Mouse (Mus musculus) midbrain, embryonic 16.5 days (tissue): ENCODE results near the gene Hoxa13. TPM values are rescaled to one million over a fixed set of nuclear protein-coding genes. Genes with fewer than 3 reads are reported as not detected.

Experiments used
- ATAC-seq: fragments of 200-750 bp; cut with Nextera tagmentation; 2 replicates; pipeline ENCODE4 v1.8.0; 2017; ENCODE audit warnings: moderate TSS enrichment
- H3K27ac ChIP-seq: fragments of 300-500 bp; sonication (generic); 2 replicates; pipeline ENCODE4 v1.5.1; 2014; ENCODE audit warnings: mild to moderate bottlenecking, low read length, mixed read lengths
- H3K27me3 ChIP-seq: fragments of 300-500 bp; sonication (generic); 2 replicates; pipeline ENCODE4 v1.6.1; 2014; ENCODE audit warnings: low read depth, low read length, mixed read lengths; ENCODE audit not compliant: control insufficient read depth, insufficient read depth
- H3K36me3 ChIP-seq: fragments of 300-500 bp; sonication (generic); 2 replicates; pipeline ENCODE4 v1.6.1; 2014; ENCODE audit warnings: mild to moderate bottlenecking, low read length, moderate library complexity, mixed read lengths; ENCODE audit not compliant: control insufficient read depth, insufficient read depth
- H3K4me1 ChIP-seq: fragments of 300-500 bp; sonication (generic); 2 replicates; pipeline ENCODE4 v1.6.1; 2014; ENCODE audit warnings: mild to moderate bottlenecking, low read length, mixed read lengths; ENCODE audit not compliant: control insufficient read depth, insufficient read depth
- H3K4me2 ChIP-seq: fragments of 300-500 bp; sonication (generic); 2 replicates; pipeline ENCODE4 v1.6.1; 2014; ENCODE audit warnings: mild to moderate bottlenecking, low read length, mixed read lengths
- H3K4me3 ChIP-seq: fragments of 300-500 bp; sonication (generic); 2 replicates; pipeline ENCODE4 v1.5.1; 2014; ENCODE audit warnings: low read depth, mild to moderate bottlenecking, low read length, moderate library complexity, mixed read lengths
- H3K9ac ChIP-seq: fragments of 300-500 bp; sonication (generic); 2 replicates; pipeline ENCODE4 v1.6.1; 2014; ENCODE audit warnings: low read depth, low read length, mixed read lengths
- H3K9me3 ChIP-seq: fragments of 300-500 bp; sonication (generic); replicated peaks from 2 replicates; pipeline ENCODE4 v1.6.1; 2014; ENCODE audit warnings: mild to moderate bottlenecking, low read length, mixed read lengths; ENCODE audit not compliant: control insufficient read depth, poor library complexity, severe bottlenecking
- WGBS: fragments of 180-500 bp; shearing (Covaris S2); extraction: QIAGEN DNeasy Blood & Tissue Kit; methylation state at CpG from one replicate; pipeline ENCODE4 v1.1.7; 2014; 5-methylcytosine and 5-hydroxymethylcytosine counted together
- polyA plus RNA-seq: library from polyadenylated mRNA; unstranded; fragments of >200 nt; fragmentation: Nextera tagmentation; extraction: Ambion mirVana; gene quantifications from 2 replicates; pipeline ENCODE4 v1.2.1, GENCODE M21; 2015

Hoxa13 gene
- polyA plus RNA-seq, 1 experiment from 2014 or later: not detected

- no peak overlapping the region for H3K4me2 ChIP-seq
- no peaks in the 10 kb centered on the region for H3K36me3 ChIP-seq
- WGBS: 5% methylated on average over 9 of the region's 9 CpGs
Observed at GRCm38 (mm10) chr6:52241001-52241621, 19.6 kb downstream of the Hoxa13 start.

GRCm38 (mm10) chr6:52240389-52241000 is 20.2 kb downstream of the Hoxa13 start, which contains the start of gene Hoxa10:
TSS of gene Hoxa10 (minus strand) at chr6:52240854.
- peaks cover 85% of the 10 kb centered on the region for H3K27me3 ChIP-seq
- H3K27ac ChIP-seq: no peak within 1 kb of the TSS
- ATAC-seq: no peak
- no peaks in the 10 kb centered on the region for H3K36me3 ChIP-seq
- H3K4me2 ChIP-seq: no peak within 1 kb of the TSS
- 2% methylated on average over 35 of the region's 35 CpGs for WGBS
- H3K9ac ChIP-seq: no peak within 1 kb of the TSS
- H3K9me3 ChIP-seq: peaks cover 3% of the 10 kb centered on the region; the same call in 1 of the 2 replicates
- no peak within 1 kb of the TSS for H3K4me3 ChIP-seq
- no peaks in the 10 kb centered on the region for H3K4me1 ChIP-seq

More at GRCm38 (mm10) chr6:52241001-52241621, 19.6 kb downstream of the Hoxa13 start:
- Histone ChIP-seq H3K4me1 (no peaks in the 10 kb centered on the region), H3K9me3 (peaks cover 4% of the 10 kb centered on the region; the same call in 1 of the 2 replicates), H3K27ac (no peak overlapping the region), H3K9ac (no peak overlapping the region), H3K4me3 (no peak overlapping the region), H3K27me3 (peaks cover 85% of the 10 kb centered on the region)
- ATAC-seq: no peak

GRCm38 (mm10) chr6:52239625-52240388 is 20.9 kb downstream of the Hoxa13 start:
- Histone ChIP-seq H3K4me2 (no peak overlapping the region), H3K4me1 (no peaks in the 10 kb centered on the region), H3K9ac (no peak overlapping the region), H3K9me3 (no peaks in the 10 kb centered on the region), H3K27me3 (peaks cover 85% of the 10 kb centered on the region), H3K4me3 (no peak overlapping the region), H3K27ac (no peak overlapping the region), H3K36me3 (no peaks in the 10 kb centered on the region)
- 3% methylated on average over 30 of the region's 30 CpGs for WGBS
- ATAC-seq: no peak

- WGBS: 1% methylated on average over 7 of the region's 7 CpGs
- H3K27me3 ChIP-seq: peaks cover 90% of the 10 kb centered on the region
- H3K9me3 ChIP-seq: no peaks in the 10 kb centered on the region
- no peaks in the 10 kb centered on the region for H3K4me1 ChIP-seq
- H3K4me2 ChIP-seq: no peak overlapping the region
- H3K27ac ChIP-seq: no peak overlapping the region
- ATAC-seq: no peak
- no peaks in the 10 kb centered on the region for H3K36me3 ChIP-seq
- H3K4me3 ChIP-seq: no peak overlapping the region
- H3K9ac ChIP-seq: no peak overlapping the region
Observed at GRCm38 (mm10) chr6:52238976-52239375, 21.7 kb downstream of the Hoxa13 start.

- Histone ChIP-seq H3K27ac (no peak overlapping the region), H3K27me3 (peaks cover 90% of the 10 kb centered on the region), H3K9ac (no peak overlapping the region), H3K9me3 (no peaks in the 10 kb centered on the region), H3K4me2 (no peak overlapping the region), H3K4me3 (no peak overlapping the region), H3K36me3 (no peaks in the 10 kb centered on the region), H3K4me1 (no peaks in the 10 kb centered on the region)
- ATAC-seq: no peak
- WGBS: 5% methylated on average over 7 of the region's 7 CpGs
Observed at GRCm38 (mm10) chr6:52238155-52238545, 22.5 kb downstream of the Hoxa13 start.

GRCm38 (mm10) chr6:52237346-52238154 is 23.1 kb downstream of the Hoxa13 start:
- Histone ChIP-seq H3K4me3 (no peak overlapping the region), H3K9me3 (no peaks in the 10 kb centered on the region), H3K9ac (no peak overlapping the region), H3K36me3 (no peaks in the 10 kb centered on the region), H3K4me2 (no peak overlapping the region), H3K27ac (no peak overlapping the region), H3K27me3 (peaks cover 85% of the 10 kb centered on the region), H3K4me1 (no peaks in the 10 kb centered on the region)
- WGBS: 12% methylated on average over 10 of the region's 10 CpGs
- ATAC-seq: no peak

GRCm38 (mm10) chr6:52236806-52237205 is 23.9 kb downstream of the Hoxa13 start:
- ATAC-seq: no peak
- H3K9ac ChIP-seq: no peak overlapping the region
- 9% methylated on average over 3 of the region's 3 CpGs for WGBS
- H3K4me2 ChIP-seq: no peak overlapping the region
- no peaks in the 10 kb centered on the region for H3K36me3 ChIP-seq
- H3K4me1 ChIP-seq: no peaks in the 10 kb centered on the region
- H3K9me3 ChIP-seq: no peaks in the 10 kb centered on the region
- H3K27me3 ChIP-seq: peaks cover 86% of the 10 kb centered on the region
- no peak overlapping the region for H3K4me3 ChIP-seq
- H3K27ac ChIP-seq: no peak overlapping the region

GRCm38 (mm10) chr6:52235866-52236265 is 24.8 kb downstream of the Hoxa13 start:
- no peak for ATAC-seq
- Histone ChIP-seq H3K4me2 (no peak overlapping the region), H3K9me3 (no peaks in the 10 kb centered on the region), H3K4me3 (no peak overlapping the region), H3K27ac (no peak overlapping the region), H3K36me3 (no peaks in the 10 kb centered on the region), H3K27me3 (peaks cover 82% of the 10 kb centered on the region), H3K9ac (no peak overlapping the region), H3K4me1 (no peaks in the 10 kb centered on the region)
- WGBS: 29% methylated on average over 6 of the region's 6 CpGs
